In genomic region chr12:85527011-85527410, GRCm38 (mm10) we compare ENCODE assay signal across 15 mouse cellular contexts.
"Had no signal": no experiment of that assay in that cellular context is flagged by ENCODE, and none has a peak within 500 bp of the region (broad histone marks: within the 10 kb centered on the region; RNA-seq: fewer than 3 reads in every experiment).

No protein-coding gene starts in this region.

- H3K4me3 ChIP-seq: left cerebral cortex, adult 2 months; liver, embryonic 13.5 days; midbrain, embryonic 12.5 days; midbrain, embryonic 15.5 days; neural tube, embryonic 13.5 days had no signal

- DNase-seq: kidney, adult 18-20 months; kidney, adult 9 months; kidney, postnatal 14 days; kidney, postnatal 4 days; layer of hippocampus, postnatal 36 days; liver, embryonic 13.5 days; lung, adult 2 months; lung, postnatal 14 days; right cerebral cortex, postnatal 25 days; spleen, adult 18-20 months; thymus, adult 18-20 months had no signal

- H3K36me3 ChIP-seq: liver, embryonic 13.5 days; midbrain, embryonic 12.5 days; midbrain, embryonic 15.5 days; neural tube, embryonic 13.5 days had no signal

- ATAC-seq: midbrain, embryonic 15.5 days had no signal

- H3K4me2 ChIP-seq: liver, embryonic 13.5 days; midbrain, embryonic 12.5 days; midbrain, embryonic 15.5 days; neural tube, embryonic 13.5 days had no signal

- H3K27me3 ChIP-seq: liver, embryonic 13.5 days; midbrain, embryonic 12.5 days; midbrain, embryonic 15.5 days; neural tube, embryonic 13.5 days had no signal
